Mouse (Mus musculus): ENCODE results near the gene Rnf168.

DNA sequence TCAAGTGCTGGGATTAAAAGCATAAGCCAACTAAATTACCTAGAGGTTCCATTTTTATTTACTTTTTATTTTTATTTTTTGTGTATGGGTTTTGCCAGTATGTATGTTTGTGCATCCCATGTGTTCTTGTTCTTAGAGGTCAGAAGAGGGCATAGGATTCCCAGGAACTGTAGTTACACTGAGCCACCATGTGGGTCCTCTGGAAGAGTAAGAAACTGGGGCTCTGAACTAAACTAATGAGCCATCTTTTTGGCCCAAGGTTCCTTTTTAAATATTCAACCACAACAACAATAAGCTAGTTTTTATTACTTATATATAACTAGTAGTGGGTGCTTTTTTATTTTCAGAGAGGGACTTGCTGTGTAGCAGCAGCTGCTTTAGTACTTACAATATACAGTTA lies 5.3 kb downstream of the Rnf168 start:
- TF ChIP-seq CTCF (conservative IDR thresholded peaks at IDR 0.05; ENCODE audit: insufficient read depth, insufficient read length, low read depth, low read length): no peak
- no peak for TF ChIP-seq POLR2A (IDR thresholded peaks at IDR 0.05; ENCODE audit: low read depth, low read length)
